Mouse (Mus musculus) frontal cortex, postnatal 25 days (tissue): ENCODE measurements around the gene Rasl11a.
A peak's percentile ranks its signal among the peaks of the same experiment; 100 is the strongest.
"Not testable (repeated sequence)": the region's sequence is repeated elsewhere in the genome, so short reads cannot be mapped to it uniquely, and the experiment has no call there.

Source experiments
- DNase-seq, 2 experiments: peaks; one replicate each; pipeline ENCODE4 v3.0.0; 2022; ENCODE audit warnings: low spot score in 2 of 2

Gene Rasl11a

GRCm38 (mm10) chr5:146841996-146842395 is 2.9 kb upstream of the Rasl11a start:
- no peak for DNase-seq

DNA sequence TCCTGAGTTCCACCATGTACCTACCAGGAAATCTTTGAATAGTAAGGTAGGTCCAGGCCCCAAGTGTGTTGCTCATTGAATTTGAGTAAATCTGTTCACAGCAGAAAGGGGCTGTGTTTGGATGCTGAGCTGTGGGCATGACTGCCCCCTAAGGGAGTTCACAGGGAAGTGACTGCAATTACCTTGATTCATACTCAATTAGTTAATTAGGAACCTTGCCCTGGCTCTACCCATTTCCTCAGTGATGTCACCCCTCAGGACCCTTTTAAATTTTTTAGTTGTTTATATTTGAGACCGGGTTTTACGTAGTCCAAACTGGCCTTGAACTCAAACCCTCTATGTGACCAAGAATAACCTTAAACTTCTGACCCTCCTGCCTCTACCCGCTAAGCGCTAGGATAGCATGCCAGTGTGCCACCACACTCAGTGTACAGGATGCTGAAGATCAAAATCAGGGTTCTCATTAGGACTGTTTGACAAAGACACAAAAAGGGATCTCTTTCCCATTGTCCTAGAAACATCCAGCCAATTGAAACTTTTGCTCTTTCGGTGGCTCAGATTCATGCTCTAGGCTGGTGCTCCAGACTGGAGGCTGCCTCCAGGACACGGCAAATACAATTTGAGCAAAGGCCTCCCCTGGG is 450 bp upstream of the Rasl11a start:
- no peak for DNase-seq

GRCm38 (mm10) chr5:146846489-146846888 is 1.6 kb downstream of the Rasl11a start:
- DNase-seq = no peak

GRCm38 (mm10) chr5:146848936-146849582 is 4.2 kb downstream of the Rasl11a start:
- DNase-seq = no peak

DNA sequence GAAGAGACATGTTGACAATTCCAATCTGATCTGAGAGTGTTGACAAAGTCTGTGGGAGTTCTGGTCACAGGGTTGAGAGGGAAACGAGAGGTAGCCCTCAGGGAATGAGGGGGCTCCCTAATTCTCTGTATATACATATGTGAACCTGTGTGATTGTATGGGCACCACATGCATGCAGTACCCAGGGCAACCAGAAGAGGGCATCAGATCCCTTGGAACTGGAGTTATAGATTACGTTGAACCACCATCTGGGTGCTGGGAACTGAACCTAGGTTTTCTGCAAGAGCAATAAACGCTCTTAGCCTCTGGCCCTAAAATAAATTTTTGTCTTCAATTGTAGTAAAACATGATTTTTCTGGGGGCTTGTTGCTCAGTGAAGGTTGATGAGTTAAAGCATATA is 11.2 kb downstream of the Rasl11a start:
- no peak for DNase-seq

- no peak for DNase-seq
These were observed 12.7 kb downstream of the Rasl11a start for GRCm38 (mm10) chr5:146857620-146858019.

DNA sequence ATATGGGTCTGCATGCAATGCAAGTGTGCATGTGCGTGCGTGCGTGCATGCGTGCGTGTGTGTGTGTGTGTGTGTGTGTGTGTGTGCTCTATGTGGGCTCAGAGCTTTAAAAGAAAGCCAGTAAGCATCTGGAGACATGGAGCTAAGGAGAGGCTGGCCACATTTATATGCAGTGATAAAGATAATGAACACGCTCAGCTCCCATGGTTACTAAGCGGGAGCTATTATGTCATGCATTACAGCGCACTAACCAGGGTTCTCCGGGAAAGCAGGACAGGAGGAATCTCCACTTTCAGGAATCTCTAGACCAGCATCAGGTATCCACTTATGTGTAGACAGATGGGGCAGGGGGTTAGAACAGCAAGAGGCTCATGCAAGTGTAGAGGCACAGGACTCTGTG is 13.9 kb downstream of the Rasl11a start:
- DNase-seq = no peak

- no peak for DNase-seq
These were observed 14.4 kb downstream of the Rasl11a start for GRCm38 (mm10) chr5:146859246-146859645.

- DNase-seq = no peak
These were observed 15.5 kb downstream of the Rasl11a start for GRCm38 (mm10) chr5:146860222-146860998.

- peak in 1 of 2 experiments; percentile 37 for DNase-seq
These were observed 16.7 kb downstream of the Rasl11a start for GRCm38 (mm10) chr5:146861588-146861987.

GRCm38 (mm10) chr5:146865511-146865910 is 20.6 kb downstream of the Rasl11a start:
- DNase-seq = no peak

DNA sequence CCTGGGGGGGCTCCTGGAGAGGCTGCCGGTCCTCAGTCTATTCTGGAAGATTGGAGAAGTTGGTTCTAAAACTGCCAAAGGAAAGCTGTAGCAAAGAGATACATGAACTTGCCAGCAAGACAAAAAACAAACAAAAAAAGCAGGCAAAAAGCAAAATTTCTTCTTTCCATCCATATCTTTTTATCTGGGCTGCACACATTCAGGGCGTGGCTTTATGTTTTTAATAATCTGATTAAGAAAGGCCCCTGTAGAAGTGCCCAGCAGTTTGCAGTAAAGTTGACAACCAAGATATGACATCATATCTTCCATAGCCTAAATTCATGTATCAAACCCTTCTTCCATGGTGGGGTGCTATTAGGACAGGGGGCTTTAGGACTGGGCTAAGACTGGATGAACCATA is 21.4 kb downstream of the Rasl11a start:
- DNase-seq = no peak

DNA sequence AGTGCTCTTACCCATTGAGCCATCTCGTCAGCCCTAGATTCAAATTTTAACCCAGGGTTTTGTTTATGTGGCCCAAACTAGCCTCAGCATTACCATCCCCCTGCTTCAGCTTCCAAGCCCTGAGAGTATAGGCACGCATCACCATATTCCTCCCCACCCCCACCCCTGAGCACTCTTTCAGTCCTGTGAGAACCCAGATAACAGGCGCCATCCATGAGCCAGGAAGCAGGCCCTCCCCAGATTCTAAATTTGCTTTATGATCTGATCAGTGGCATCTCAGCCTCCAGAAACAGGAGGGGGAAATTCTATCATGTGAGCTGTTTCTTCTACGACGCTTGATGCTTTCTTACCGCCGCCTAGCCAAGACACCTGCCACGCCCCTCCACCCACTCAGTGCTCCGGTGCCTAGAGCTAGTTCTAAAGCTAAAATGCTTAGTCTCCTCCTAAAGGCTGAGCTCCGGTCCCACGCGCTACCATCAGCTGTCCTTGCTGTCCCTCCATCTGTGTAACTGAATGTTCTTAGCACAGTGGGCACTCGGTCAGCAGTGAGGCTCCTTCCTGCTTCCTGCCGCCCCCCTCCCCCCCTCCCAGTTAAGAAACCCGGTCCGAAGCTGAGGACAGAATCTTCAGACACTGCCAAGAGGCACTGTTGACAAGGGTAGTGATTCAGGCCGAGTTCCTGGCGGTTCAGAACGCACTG is 22.5 kb downstream of the Rasl11a start:
- peak; percentile 72 to 74 for DNase-seq

DNA sequence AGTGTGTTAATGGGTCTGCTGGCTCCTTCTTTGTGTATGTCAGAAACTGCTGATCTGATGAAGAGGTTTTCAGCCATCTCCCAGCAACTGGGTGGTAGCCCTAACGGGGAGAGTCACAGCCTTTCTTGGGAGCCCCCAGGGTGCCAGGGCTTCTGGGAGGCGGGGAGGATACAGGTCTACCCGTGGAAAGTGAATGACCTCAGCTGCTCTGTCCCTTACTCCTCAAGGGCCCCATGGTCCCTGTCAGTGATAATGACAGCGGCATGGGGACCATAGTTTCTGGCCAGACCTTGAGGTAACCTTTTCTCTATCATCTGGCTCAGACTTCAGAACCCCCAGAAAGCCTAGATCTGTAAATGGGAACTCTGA is 23.1 kb downstream of the Rasl11a start:
- no peak for DNase-seq

GRCm38 (mm10) chr5:146872981-146873631 is 28.2 kb downstream of the Rasl11a start:
- no peak for DNase-seq

GRCm38 (mm10) chr5:146876024-146876423 is 31.2 kb downstream of the Rasl11a start:
- DNase-seq = no peak

DNA sequence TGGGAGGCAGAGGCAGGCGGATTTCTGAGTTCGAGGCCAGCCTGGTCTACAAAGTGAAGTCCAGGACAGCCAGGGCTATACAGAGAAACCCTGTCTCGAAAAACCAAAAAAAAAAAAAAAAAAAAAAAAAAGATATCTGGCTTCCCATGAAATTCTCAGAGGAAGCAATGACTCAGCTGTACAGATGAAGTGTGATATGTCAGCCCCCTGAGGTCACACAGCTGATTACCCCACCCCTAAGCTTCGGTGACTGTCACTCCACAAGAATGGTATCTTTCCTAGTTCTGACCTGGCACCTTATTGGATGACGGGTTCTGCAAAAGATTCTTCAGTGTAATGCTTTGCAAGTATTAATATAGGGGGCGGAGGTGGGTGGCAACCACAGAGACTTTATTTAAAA is 33.0 kb downstream of the Rasl11a start:
- DNase-seq = not testable (repeated sequence)

GRCm38 (mm10) chr5:146882261-146882660 is 37.4 kb downstream of the Rasl11a start:
- no peak for DNase-seq

DNA sequence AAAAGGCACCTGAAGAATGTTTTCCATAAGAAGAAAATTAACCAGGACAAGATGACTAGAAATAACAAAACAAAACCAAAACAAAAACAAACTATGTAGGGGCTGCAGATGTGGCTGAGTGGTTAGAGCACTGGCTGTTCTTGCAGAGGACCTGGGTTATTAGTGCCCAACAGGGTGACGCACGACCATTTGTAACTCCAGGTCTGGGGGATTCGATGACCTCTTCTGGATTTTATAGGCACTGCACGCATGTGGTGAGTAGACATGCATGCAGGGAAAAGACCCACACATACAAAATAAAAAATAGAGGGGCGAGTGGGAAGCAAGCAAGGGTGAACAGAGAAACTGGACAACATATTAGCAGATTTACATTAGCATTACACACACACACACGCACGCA is 38.2 kb downstream of the Rasl11a start:
- DNase-seq = no peak

- DNase-seq = no peak
These were observed 38.8 kb downstream of the Rasl11a start for GRCm38 (mm10) chr5:146883486-146884272.

- no peak for DNase-seq
These were observed 46.3 kb downstream of the Rasl11a start for GRCm38 (mm10) chr5:146891127-146891526.
